Mouse (Mus musculus) megakaryocyte, embryonic 14.5 days (primary cell): ENCODE results near the gene Mllt10.

ENCODE experiments used
- FLI1 ChIP-seq: IDR thresholded peaks from 2 replicates; pipeline ENCODE4 v1.6.1; 2012; ENCODE audit warnings: low read length, inconsistent platforms, mixed read lengths
- GATA1 ChIP-seq: IDR thresholded peaks from 3 replicates; pipeline ENCODE4 v1.6.1; 2012; ENCODE audit warnings: mixed read lengths, low read length, inconsistent platforms, borderline replicate concordance

GRCm38 (mm10) chr2:18025781-18026115 lies 29.3 kb upstream of the Mllt10 start:
- TF ChIP-seq GATA1 (no peak), FLI1 (no peak)
